Mouse (Mus musculus) kidney, postnatal 0 days (tissue): ENCODE results near the gene Hormad1. TPM values are rescaled to one million over a fixed set of nuclear protein-coding genes. Genes with fewer than 3 reads are reported as not detected.
"Not testable (repeated sequence)": the region's sequence is repeated elsewhere in the genome, so short reads cannot be mapped to it uniquely, and the experiment has no call there.

Experiments used
- ATAC-seq: fragments of 200-750 bp; cut with Nextera tagmentation; replicated peaks from 2 replicates; pipeline ENCODE4 v1.8.0; 2017; ENCODE audit warnings: low read depth, moderate number of reproducible peaks, moderate TSS enrichment, moderate library complexity; ENCODE audit not compliant: low FRiP score
- DNase-seq: peaks from one replicate; pipeline ENCODE4 v3.0.0-alpha.2; 2016; ENCODE audit warnings: low spot score
- H3K27ac ChIP-seq: fragments of 300-500 bp; sonication (generic); 2 replicates; pipeline ENCODE4 v1.5.1; 2014; ENCODE audit warnings: mild to moderate bottlenecking
- H3K27me3 ChIP-seq: fragments of 300-500 bp; sonication (generic); 2 replicates; pipeline ENCODE4 v1.6.1; 2014; ENCODE audit warnings: low read length, mixed read lengths; ENCODE audit not compliant: insufficient read depth
- H3K36me3 ChIP-seq: fragments of 300-500 bp; sonication (generic); 2 replicates; pipeline ENCODE4 v1.6.1; 2014; ENCODE audit warnings: low read length, mixed read lengths; ENCODE audit not compliant: insufficient read depth
- H3K4me1 ChIP-seq: fragments of 300-500 bp; sonication (generic); replicated peaks from 2 replicates; pipeline ENCODE4 v1.6.1; 2014; ENCODE audit warnings: antibody characterized with exemption, low read length, mixed read lengths; ENCODE audit not compliant: insufficient read depth
- H3K4me2 ChIP-seq: fragments of 300-500 bp; sonication (generic); 2 replicates; pipeline ENCODE4 v1.6.1; 2014; ENCODE audit warnings: mild to moderate bottlenecking, low read length, moderate library complexity, mixed read lengths
- H3K4me3 ChIP-seq: fragments of 300-500 bp; sonication (generic); replicated peaks from 2 replicates; pipeline ENCODE4 v1.5.1; 2014; ENCODE audit warnings: low read depth, low read length
- H3K9ac ChIP-seq: fragments of 300-500 bp; sonication (generic); 2 replicates; pipeline ENCODE4 v1.6.1; 2014; ENCODE audit warnings: low read depth, low read length
- H3K9me3 ChIP-seq: fragments of 300-500 bp; sonication (generic); replicated peaks from 2 replicates; pipeline ENCODE4 v1.6.1; 2016; ENCODE audit warnings: low read length, inconsistent platforms, mixed read lengths
- CTCF ChIP-seq: IDR thresholded peaks from 2 replicates; pipeline ENCODE4 v1.5.1; 2016; ENCODE audit warnings: antibody characterized with exemption, low read depth, mild to moderate bottlenecking, moderate library complexity
- WGBS: fragments of 180-500 bp; shearing (Covaris S2); extraction: QIAGEN DNeasy Blood & Tissue Kit; methylation state at CpG from one replicate; pipeline ENCODE4 v1.1.7; 2014; 5-methylcytosine and 5-hydroxymethylcytosine counted together
- polyA plus RNA-seq: library from polyadenylated mRNA; unstranded; fragments of >200 nt; fragmentation: Nextera tagmentation; extraction: Ambion mirVana; gene quantifications from 2 replicates; pipeline ENCODE4 v1.2.1, GENCODE M21; 2015

The Hormad1 gene
- polyA plus RNA-seq, 1 experiment from 2014 or later, result not detected

DNA sequence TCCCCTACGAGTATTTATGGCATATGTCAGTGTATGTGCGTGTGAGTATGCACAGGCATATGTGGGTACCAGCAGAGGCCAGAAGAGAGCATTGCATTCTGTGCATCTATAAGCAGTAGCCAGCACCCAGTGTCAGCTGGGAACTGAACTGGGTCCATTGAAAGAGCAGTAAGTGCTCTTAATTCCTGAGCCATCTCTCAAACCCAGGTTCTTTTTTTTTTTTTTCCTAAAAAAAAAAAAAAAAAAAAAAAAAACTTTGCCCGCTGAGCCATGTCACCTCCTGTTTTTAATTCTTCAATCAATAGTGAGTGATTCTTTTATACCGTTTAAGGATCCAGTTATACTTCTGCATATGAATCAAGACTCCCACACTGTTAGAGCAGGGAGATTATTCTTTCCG lies 26.1 kb upstream of the Hormad1 start:
- no peaks in the 10 kb centered on the region for H3K27me3 ChIP-seq

DNA sequence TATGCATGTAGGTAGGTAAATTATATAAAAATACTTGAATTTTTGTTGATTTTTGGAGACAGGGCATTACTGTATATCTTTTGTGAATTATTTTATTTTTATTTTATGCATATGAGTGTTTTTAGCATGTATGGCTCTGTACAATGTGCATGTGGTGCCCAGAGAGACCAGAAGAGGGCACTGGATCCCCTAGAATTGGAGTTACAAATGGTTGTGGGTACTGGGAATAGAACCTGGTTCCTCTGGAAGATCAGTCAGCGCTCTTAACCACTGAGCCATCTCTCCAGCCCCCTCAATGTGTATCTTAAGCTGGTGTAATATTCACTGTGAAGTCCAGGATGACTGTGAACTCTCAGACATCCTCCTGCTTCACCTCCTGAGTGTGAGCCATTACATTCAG lies 24.6 kb upstream of the Hormad1 start:
- no peak overlapping the region for H3K27ac ChIP-seq
- H3K27me3 ChIP-seq, result no peaks in the 10 kb centered on the region
- no peaks in the 10 kb centered on the region for H3K9me3 ChIP-seq
- TF ChIP-seq CTCF, result no peak
- DNase-seq (no peak), ATAC-seq (no peak)
- H3K36me3 ChIP-seq, result no peaks in the 10 kb centered on the region
- H3K9ac ChIP-seq, result no peak overlapping the region
- H3K4me2 ChIP-seq, result no peak overlapping the region
- H3K4me3 ChIP-seq, result no peak overlapping the region
- no peaks in the 10 kb centered on the region for H3K4me1 ChIP-seq
- 93% methylated on average over 1 of the region's 1 CpGs for WGBS

More for the DNA sequence above, 26.1 kb upstream of the Hormad1 start:
- no peaks in the 10 kb centered on the region for H3K36me3 ChIP-seq
- DNase-seq, result no peak
- H3K4me3 ChIP-seq, result no peak overlapping the region
- 82% methylated on average over 5 of the region's 5 CpGs for WGBS
- no peak overlapping the region for H3K9ac ChIP-seq
- ATAC-seq, result no peak
- TF ChIP-seq CTCF, result no peak
- H3K4me2 ChIP-seq, result no peak overlapping the region
- no peaks in the 10 kb centered on the region for H3K9me3 ChIP-seq
- no peak overlapping the region for H3K27ac ChIP-seq
- H3K4me1 ChIP-seq, result no peaks in the 10 kb centered on the region

DNA sequence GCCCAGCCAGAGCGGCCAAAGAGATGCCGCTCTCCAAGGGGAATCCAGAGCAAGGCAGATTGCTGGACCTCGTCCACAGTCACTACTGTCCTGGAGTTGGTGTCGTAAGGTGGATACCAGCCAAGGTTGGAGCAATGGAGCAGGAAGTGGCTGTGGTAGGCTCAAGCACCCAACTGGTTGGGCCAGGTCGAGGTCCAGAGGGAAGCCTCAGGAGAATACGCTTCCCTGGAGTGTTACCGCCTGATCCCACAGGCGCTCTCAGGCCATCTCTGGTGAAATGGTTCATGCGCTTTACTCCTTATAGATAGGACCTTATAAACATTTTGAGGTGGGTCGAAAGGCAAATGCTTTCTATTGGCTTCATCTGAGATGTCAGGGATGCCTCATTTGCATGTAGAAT lies 20.5 kb upstream of the Hormad1 start:
- no peaks in the 10 kb centered on the region for H3K27me3 ChIP-seq
- DNase-seq (no peak), ATAC-seq (no peak)
- WGBS, result 90% methylated on average over 10 of the region's 10 CpGs
- no peaks in the 10 kb centered on the region for H3K36me3 ChIP-seq
- H3K4me2 ChIP-seq, result no peak overlapping the region
- H3K4me1 ChIP-seq, result no peaks in the 10 kb centered on the region
- no peak for TF ChIP-seq CTCF
- no peak overlapping the region for H3K27ac ChIP-seq
- no peak overlapping the region for H3K9ac ChIP-seq
- H3K4me3 ChIP-seq, result no peak overlapping the region
- H3K9me3 ChIP-seq, result no peaks in the 10 kb centered on the region

DNA sequence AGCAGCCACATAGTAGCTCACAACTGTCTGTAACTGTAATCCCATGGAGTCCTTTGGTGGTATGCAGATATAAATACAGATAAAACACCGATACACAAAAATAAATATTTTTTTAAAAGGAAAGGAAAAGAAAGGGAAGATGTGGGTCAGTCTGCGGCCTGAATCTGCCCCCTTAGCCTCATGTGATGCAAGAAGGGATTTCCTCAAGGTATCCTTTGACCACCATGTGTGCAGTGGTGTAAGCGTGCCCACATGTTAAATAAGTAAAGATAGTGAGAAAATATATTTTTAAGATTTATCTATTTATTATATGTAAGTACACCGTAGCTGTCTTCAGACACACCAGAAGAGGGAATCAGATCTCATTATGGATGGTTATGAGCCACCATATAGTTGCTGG lies 19.6 kb upstream of the Hormad1 start:
- Histone ChIP-seq H3K27ac (no peak overlapping the region), H3K9ac (no peak overlapping the region), H3K9me3 (no peaks in the 10 kb centered on the region), H3K4me3 (no peak overlapping the region), H3K27me3 (no peaks in the 10 kb centered on the region), H3K4me2 (no peak overlapping the region), H3K4me1 (no peaks in the 10 kb centered on the region), H3K36me3 (no peaks in the 10 kb centered on the region)
- DNase-seq (no peak), ATAC-seq (no peak)
- 95% methylated on average over 4 of the region's 4 CpGs for WGBS
- no peak for TF ChIP-seq CTCF

DNA sequence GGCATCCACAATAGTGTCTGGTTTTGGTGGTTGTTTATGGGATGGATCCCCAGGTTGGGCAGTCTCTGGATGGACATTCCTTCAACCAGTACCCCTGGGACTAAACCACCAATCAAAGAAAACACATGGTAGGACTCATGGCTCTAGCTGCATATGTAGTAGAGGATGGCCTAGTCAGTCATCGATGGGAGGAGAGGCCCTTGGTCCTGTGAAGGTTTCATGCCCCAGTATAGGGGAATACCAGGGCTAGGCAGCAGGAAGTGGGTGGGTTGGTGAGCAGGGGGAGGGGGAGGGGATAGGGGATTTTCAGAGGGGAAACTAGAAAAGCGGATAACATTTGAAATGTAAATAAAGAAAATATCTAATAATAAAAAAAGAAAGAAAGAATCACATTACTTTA lies 18.3 kb upstream of the Hormad1 start:
- H3K27me3 ChIP-seq, H3K9ac ChIP-seq, ATAC-seq, H3K4me1 ChIP-seq, H3K4me3 ChIP-seq, H3K4me2 ChIP-seq, H3K36me3 ChIP-seq, DNase-seq, H3K27ac ChIP-seq, H3K9me3 ChIP-seq: not testable (repeated sequence)
- WGBS, result 70% methylated on average over 2 of the region's 2 CpGs

DNA sequence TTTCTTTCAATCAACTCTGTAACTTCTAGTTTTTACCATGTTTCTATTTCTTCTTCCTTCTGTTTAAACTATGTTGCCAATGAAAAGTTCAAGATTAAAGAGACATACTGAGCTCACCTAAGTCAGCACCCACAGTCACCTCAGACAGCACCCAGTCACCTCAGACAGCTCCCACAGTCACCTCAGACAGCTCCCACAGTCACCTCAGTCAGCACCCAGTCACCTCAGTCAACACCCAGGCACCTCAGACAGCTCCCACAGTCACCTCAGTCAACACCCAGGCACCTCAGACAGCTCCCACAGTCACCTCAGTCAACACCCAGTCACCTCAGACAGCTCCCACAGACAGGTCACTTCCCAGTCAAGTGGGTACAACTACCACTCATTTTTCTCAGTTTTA lies 17.3 kb upstream of the Hormad1 start:
- Histone ChIP-seq H3K4me2 (no peak overlapping the region), H3K9ac (no peak overlapping the region), H3K36me3 (no peaks in the 10 kb centered on the region), H3K27ac (no peak overlapping the region), H3K27me3 (no peaks in the 10 kb centered on the region), H3K9me3 (no peaks in the 10 kb centered on the region), H3K4me1 (no peaks in the 10 kb centered on the region), H3K4me3 (no peak overlapping the region)
- ATAC-seq (no peak), DNase-seq (no peak)
- TF ChIP-seq CTCF, result no peak

DNA sequence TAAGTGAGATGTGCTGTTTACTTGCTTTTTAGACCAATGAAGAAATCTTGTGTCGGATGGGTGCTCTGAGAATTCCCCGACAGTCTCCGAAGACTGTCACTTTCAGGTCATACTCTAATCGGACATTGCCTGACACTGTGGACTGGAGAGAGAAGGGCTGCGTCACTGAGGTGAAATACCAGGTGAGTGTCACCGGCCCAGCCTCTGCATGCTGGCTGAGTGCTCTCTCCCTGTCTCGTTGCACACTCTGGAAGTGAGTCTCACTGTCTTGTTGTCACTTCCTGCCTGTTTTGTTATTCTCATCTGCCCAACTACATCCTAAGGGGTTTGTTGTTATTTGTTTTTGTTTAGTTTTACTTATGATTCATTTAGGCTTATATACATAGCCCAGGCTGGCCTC lies 16.5 kb upstream of the Hormad1 start:
- H3K9ac ChIP-seq, result no peak overlapping the region
- WGBS, result 66% methylated on average over 7 of the region's 7 CpGs
- no peak for DNase-seq

More for the DNA sequence above, 16.5 kb upstream of the Hormad1 start:
- no peak for TF ChIP-seq CTCF
- no peak for ATAC-seq
- no peak overlapping the region for H3K27ac ChIP-seq
- no peaks in the 10 kb centered on the region for H3K4me1 ChIP-seq
- no peaks in the 10 kb centered on the region for H3K9me3 ChIP-seq
- H3K36me3 ChIP-seq, result no peaks in the 10 kb centered on the region
- no peaks in the 10 kb centered on the region for H3K27me3 ChIP-seq
- H3K4me3 ChIP-seq, result no peak overlapping the region
- H3K4me2 ChIP-seq, result no peak overlapping the region
